Mouse (Mus musculus): ENCODE measurements around the gene Sipa1l2. TPM values are rescaled to one million over a fixed set of nuclear protein-coding genes. Genes with fewer than 3 reads are reported as not detected.

Gene Sipa1l2
- polyA plus RNA-seq, 1 experiment from 2014 or later, result 14.0 TPM

DNA sequence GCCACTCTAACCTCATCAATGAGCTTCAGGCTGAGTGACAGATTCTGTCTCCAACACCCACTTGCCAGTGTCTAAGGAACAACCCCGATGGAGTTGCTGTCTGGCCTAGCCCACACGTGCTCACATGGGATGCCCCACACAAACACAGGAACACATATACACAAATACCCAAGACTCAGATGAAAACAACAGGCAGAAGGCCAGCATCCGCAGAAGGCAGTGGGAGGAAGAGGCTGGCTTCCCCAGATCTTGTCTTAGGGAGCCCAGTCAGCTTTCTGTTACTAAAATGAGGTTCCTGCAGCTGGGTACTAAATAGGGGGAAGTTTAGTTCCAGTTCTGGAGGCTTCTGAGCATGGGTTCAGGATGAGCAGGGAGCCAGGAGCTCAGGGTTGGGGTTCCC is 66.8 kb downstream of the Sipa1l2 start:
- ATAC-seq (ENCODE audit: low read depth), result no peak
- Histone ChIP-seq H3K27me3 (ENCODE audit: control insufficient read depth, insufficient read depth, low read length) (no peaks in the 10 kb centered on the region), H3K9me3 (ENCODE audit: control insufficient read depth, low read length) (no peaks in the 10 kb centered on the region), H3K4me3 (ENCODE audit: low read depth, low read length) (no peak overlapping the region), H3K27ac (ENCODE audit: low read depth, low read length) (no peak overlapping the region), H3K4me2 (ENCODE audit: low read depth, low read length) (no peak overlapping the region), H3K4me1 (ENCODE audit: control insufficient read depth, insufficient read depth, low read length) (peaks cover 12% of the 10 kb centered on the region), H3K36me3 (ENCODE audit: control insufficient read depth, insufficient read depth, low read length) (no peaks in the 10 kb centered on the region), H3K9ac (replicated peaks; ENCODE audit: low read depth, low read length) (no peak overlapping the region)
- WGBS, result 93% methylated on average over 3 of the region's 3 CpGs

DNA sequence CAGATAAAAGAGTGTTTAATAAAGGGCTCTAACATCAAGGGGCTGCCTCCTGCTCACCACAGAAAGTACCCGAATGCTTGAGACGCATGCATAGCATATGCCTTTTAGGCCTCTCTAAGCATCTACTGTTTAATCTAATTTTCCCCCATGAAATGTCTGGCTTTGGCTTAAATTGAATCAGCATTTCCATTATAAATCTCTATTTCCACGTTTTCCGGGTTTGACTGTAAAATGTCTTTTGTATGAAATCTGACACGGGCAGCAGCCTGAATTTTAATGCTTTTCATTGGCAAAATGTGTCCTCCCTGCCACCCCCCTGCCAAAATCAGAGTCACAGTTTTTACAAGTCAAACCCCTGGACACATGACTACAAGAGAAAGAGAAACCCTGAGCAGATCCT is 69.6 kb downstream of the Sipa1l2 start:
- peaks cover 8% of the 10 kb centered on the region; the same call in 1 of the 2 replicates for H3K4me1 ChIP-seq (ENCODE audit: control insufficient read depth, insufficient read depth, low read length)
- no peaks in the 10 kb centered on the region for H3K9me3 ChIP-seq (ENCODE audit: control insufficient read depth, low read length)
- no peak overlapping the region for H3K4me2 ChIP-seq (ENCODE audit: low read depth, low read length)
- H3K27ac ChIP-seq (ENCODE audit: low read depth, low read length), result no peak overlapping the region
- H3K36me3 ChIP-seq (ENCODE audit: control insufficient read depth, insufficient read depth, low read length), result no peaks in the 10 kb centered on the region
- no peak overlapping the region for H3K9ac ChIP-seq (replicated peaks; ENCODE audit: low read depth, low read length)
- 51% methylated on average over 5 of the region's 5 CpGs for WGBS
- H3K27me3 ChIP-seq (ENCODE audit: control insufficient read depth, insufficient read depth, low read length), result no peaks in the 10 kb centered on the region
- no peak overlapping the region for H3K4me3 ChIP-seq (ENCODE audit: low read depth, low read length)
- no peak for ATAC-seq (ENCODE audit: low read depth)

GRCm38 (mm10) chr8:125498508-125498907 is 71.1 kb downstream of the Sipa1l2 start:
- no peaks in the 10 kb centered on the region for H3K4me1 ChIP-seq (ENCODE audit: control insufficient read depth, insufficient read depth, low read length)
- WGBS, result 69% methylated on average over 10 of the region's 10 CpGs

DNA sequence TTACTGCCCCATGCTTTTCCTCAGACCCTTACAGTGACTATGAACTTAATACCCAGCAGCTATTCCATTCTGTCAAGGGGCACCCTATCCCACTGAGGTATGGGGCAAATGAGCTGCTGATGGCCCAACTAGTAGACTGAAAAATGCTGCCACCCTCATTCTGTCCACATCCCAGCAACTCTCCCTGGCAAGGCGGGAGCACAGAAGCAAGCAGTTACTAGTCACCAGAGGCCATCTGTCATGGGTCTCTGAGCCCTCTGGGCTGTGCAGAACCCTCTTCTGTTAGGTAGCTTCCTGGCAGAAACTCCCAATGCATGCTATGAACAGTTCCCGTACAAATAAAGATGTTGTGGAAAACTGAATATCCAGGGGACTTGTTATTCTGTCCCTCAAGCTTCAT is 74.1 kb downstream of the Sipa1l2 start:
- Histone ChIP-seq H3K4me1 (ENCODE audit: control insufficient read depth, insufficient read depth, low read length) (no peaks in the 10 kb centered on the region), H3K4me2 (ENCODE audit: low read depth, low read length) (no peak overlapping the region), H3K36me3 (ENCODE audit: control insufficient read depth, insufficient read depth, low read length) (no peaks in the 10 kb centered on the region; the same call in 1 of the 2 replicates), H3K27me3 (ENCODE audit: control insufficient read depth, insufficient read depth, low read length) (no peaks in the 10 kb centered on the region), H3K9me3 (ENCODE audit: control insufficient read depth, low read length) (no peaks in the 10 kb centered on the region), H3K4me3 (ENCODE audit: low read depth, low read length) (no peak overlapping the region), H3K9ac (replicated peaks; ENCODE audit: low read depth, low read length) (no peak overlapping the region), H3K27ac (ENCODE audit: low read depth, low read length) (no peak overlapping the region)
- 78% methylated on average over 2 of the region's 2 CpGs for WGBS
- no peak for ATAC-seq (ENCODE audit: low read depth)

More at GRCm38 (mm10) chr8:125498508-125498907, 71.1 kb downstream of the Sipa1l2 start:
- Histone ChIP-seq H3K4me2 (ENCODE audit: low read depth, low read length) (no peak overlapping the region), H3K27ac (ENCODE audit: low read depth, low read length) (no peak overlapping the region), H3K27me3 (ENCODE audit: control insufficient read depth, insufficient read depth, low read length) (no peaks in the 10 kb centered on the region), H3K4me3 (ENCODE audit: low read depth, low read length) (no peak overlapping the region), H3K9ac (replicated peaks; ENCODE audit: low read depth, low read length) (no peak overlapping the region), H3K36me3 (ENCODE audit: control insufficient read depth, insufficient read depth, low read length) (no peaks in the 10 kb centered on the region), H3K9me3 (ENCODE audit: control insufficient read depth, low read length) (no peaks in the 10 kb centered on the region)
- no peak for ATAC-seq (ENCODE audit: low read depth)

DNA sequence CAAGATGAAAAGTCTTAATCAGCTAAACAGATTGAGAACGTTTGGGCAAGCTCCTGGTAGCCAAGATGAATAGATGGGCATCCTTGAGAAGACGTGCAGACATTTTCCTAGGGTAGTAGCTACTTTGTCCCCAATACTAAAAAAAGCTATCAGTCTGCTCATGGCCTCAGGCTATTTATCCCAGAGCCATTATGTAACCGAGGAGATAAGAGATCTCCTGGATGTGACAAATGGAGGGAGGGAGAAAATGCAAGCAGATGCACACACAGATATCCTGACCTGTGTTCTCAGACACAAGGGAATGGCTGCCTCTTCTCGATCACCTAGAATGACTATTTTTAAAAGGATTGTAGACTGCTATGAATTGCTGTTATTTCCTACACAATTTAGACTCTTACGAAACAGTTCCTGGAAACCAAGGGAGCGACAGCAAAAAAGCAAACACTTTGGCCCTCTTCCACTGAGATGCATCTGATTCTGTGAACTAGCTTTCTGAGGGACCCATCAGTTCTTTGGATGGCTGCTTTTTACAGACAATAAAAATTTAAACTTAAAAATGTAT is 76.3 kb downstream of the Sipa1l2 start:
- H3K9me3 ChIP-seq (ENCODE audit: control insufficient read depth, low read length), result no peaks in the 10 kb centered on the region
- 56% methylated on average over 6 of the region's 6 CpGs for WGBS
- H3K27me3 ChIP-seq (ENCODE audit: control insufficient read depth, insufficient read depth, low read length), result no peaks in the 10 kb centered on the region
- no peaks in the 10 kb centered on the region; the same call in 1 of the 2 replicates for H3K36me3 ChIP-seq (ENCODE audit: control insufficient read depth, insufficient read depth, low read length)
- H3K4me1 ChIP-seq (ENCODE audit: control insufficient read depth, insufficient read depth, low read length), result no peaks in the 10 kb centered on the region
- ATAC-seq (ENCODE audit: low read depth), result no peak
- no peak overlapping the region for H3K4me2 ChIP-seq (ENCODE audit: low read depth, low read length)
- H3K4me3 ChIP-seq (ENCODE audit: low read depth, low read length), result no peak overlapping the region
- H3K27ac ChIP-seq (ENCODE audit: low read depth, low read length), result no peak overlapping the region
- H3K9ac ChIP-seq (replicated peaks; ENCODE audit: low read depth, low read length), result no peak overlapping the region

DNA sequence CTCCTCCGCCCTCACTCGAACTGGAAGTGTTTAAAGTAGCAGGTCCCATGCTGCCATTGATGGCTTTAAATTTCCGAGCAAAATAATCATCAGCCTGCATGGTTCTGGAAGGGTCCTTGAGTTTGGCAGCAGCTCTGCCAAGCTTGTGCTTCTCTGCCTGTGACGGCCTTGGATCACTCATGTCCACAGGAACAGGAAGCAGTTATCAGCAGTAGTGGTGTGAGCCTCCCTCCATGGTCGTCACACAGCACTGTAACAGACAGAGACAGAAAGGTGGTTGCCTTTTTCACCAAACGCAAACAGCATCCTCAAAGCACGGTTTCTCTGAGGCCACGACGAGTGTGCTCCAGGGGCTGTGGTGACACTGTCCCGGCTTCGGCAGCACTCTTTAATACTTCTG is 77.2 kb downstream of the Sipa1l2 start:
- Histone ChIP-seq H3K36me3 (ENCODE audit: control insufficient read depth, insufficient read depth, low read length) (no peaks in the 10 kb centered on the region; the same call in 1 of the 2 replicates), H3K27me3 (ENCODE audit: control insufficient read depth, insufficient read depth, low read length) (no peaks in the 10 kb centered on the region), H3K9ac (replicated peaks; ENCODE audit: low read depth, low read length) (no peak overlapping the region), H3K4me2 (ENCODE audit: low read depth, low read length) (no peak overlapping the region), H3K4me3 (ENCODE audit: low read depth, low read length) (no peak overlapping the region), H3K9me3 (ENCODE audit: control insufficient read depth, low read length) (no peaks in the 10 kb centered on the region), H3K4me1 (ENCODE audit: control insufficient read depth, insufficient read depth, low read length) (no peaks in the 10 kb centered on the region), H3K27ac (ENCODE audit: low read depth, low read length) (no peak overlapping the region)
- WGBS, result 89% methylated on average over 11 of the region's 11 CpGs
- no peak for ATAC-seq (ENCODE audit: low read depth)

- H3K9ac ChIP-seq (replicated peaks; ENCODE audit: low read depth, low read length), result no peak overlapping the region
- H3K27me3 ChIP-seq (ENCODE audit: control insufficient read depth, insufficient read depth, low read length), result no peaks in the 10 kb centered on the region
- H3K4me3 ChIP-seq (ENCODE audit: low read depth, low read length), result no peak overlapping the region
- no peak overlapping the region for H3K27ac ChIP-seq (ENCODE audit: low read depth, low read length)
- H3K4me1 ChIP-seq (ENCODE audit: control insufficient read depth, insufficient read depth, low read length), result peaks cover 6% of the 10 kb centered on the region; the same call in 1 of the 2 replicates
- H3K36me3 ChIP-seq (ENCODE audit: control insufficient read depth, insufficient read depth, low read length), result no peaks in the 10 kb centered on the region; the same call in 1 of the 2 replicates
- H3K9me3 ChIP-seq (ENCODE audit: control insufficient read depth, low read length), result no peaks in the 10 kb centered on the region
- no peak for ATAC-seq (ENCODE audit: low read depth)
- 86% methylated on average over 1 of the region's 1 CpGs for WGBS
- H3K4me2 ChIP-seq (ENCODE audit: low read depth, low read length), result no peak overlapping the region
These were observed 80.9 kb downstream of the Sipa1l2 start for GRCm38 (mm10) chr8:125488747-125489146.

- Histone ChIP-seq H3K27ac (ENCODE audit: low read depth, low read length) (no peak overlapping the region), H3K9ac (replicated peaks; ENCODE audit: low read depth, low read length) (no peak overlapping the region), H3K4me1 (ENCODE audit: control insufficient read depth, insufficient read depth, low read length) (peaks cover 6% of the 10 kb centered on the region; the same call in 1 of the 2 replicates), H3K36me3 (ENCODE audit: control insufficient read depth, insufficient read depth, low read length) (no peaks in the 10 kb centered on the region), H3K9me3 (ENCODE audit: control insufficient read depth, low read length) (no peaks in the 10 kb centered on the region), H3K4me2 (ENCODE audit: low read depth, low read length) (no peak overlapping the region), H3K4me3 (ENCODE audit: low read depth, low read length) (no peak overlapping the region), H3K27me3 (ENCODE audit: control insufficient read depth, insufficient read depth, low read length) (no peaks in the 10 kb centered on the region)
- no peak for ATAC-seq (ENCODE audit: low read depth)
- whole genome bisulfite sequencing, result 87% methylated on average over 3 of the region's 3 CpGs
These were observed 83.9 kb downstream of the Sipa1l2 start for GRCm38 (mm10) chr8:125485715-125486114.

- WGBS, result 32% methylated on average over 7 of the region's 7 CpGs
- H3K4me3 ChIP-seq (ENCODE audit: low read depth, low read length), result no peak overlapping the region
- 0 out of 2 replicates have a peak, but pooled peaks cover 4% of the 10 kb centered on the region for H3K36me3 ChIP-seq (ENCODE audit: control insufficient read depth, insufficient read depth, low read length)
- ATAC-seq (ENCODE audit: low read depth), result no peak
- no peak overlapping the region for H3K27ac ChIP-seq (ENCODE audit: low read depth, low read length)
- H3K9ac ChIP-seq (replicated peaks; ENCODE audit: low read depth, low read length), result no peak overlapping the region
- no peak overlapping the region for H3K4me2 ChIP-seq (ENCODE audit: low read depth, low read length)
- no peaks in the 10 kb centered on the region for H3K9me3 ChIP-seq (ENCODE audit: control insufficient read depth, low read length)
- peaks cover 6% of the 10 kb centered on the region; the same call in 1 of the 2 replicates for H3K4me1 ChIP-seq (ENCODE audit: control insufficient read depth, insufficient read depth, low read length)
- no peaks in the 10 kb centered on the region for H3K27me3 ChIP-seq (ENCODE audit: control insufficient read depth, insufficient read depth, low read length)
These were observed 84.9 kb downstream of the Sipa1l2 start for GRCm38 (mm10) chr8:125484530-125485196.

Data from neural tube, embryonic 14.5 days (tissue).